Mouse (Mus musculus) heart, embryonic 10.5 days (tissue): ENCODE measurements around the gene Teddm2. TPM values are rescaled to one million over a fixed set of nuclear protein-coding genes. Genes with fewer than 3 reads are reported as not detected.
A peak's percentile ranks its signal among the peaks of the same experiment; 100 is the strongest.
"Not testable (repeated sequence)": the region's sequence is repeated elsewhere in the genome, so short reads cannot be mapped to it uniquely, and the experiment has no call there.

Source experiments
- DNase-seq: peaks from one replicate; pipeline ENCODE4 v3.0.0-alpha.2; 2017; ENCODE audit warnings: low spot score
- H3K27ac ChIP-seq: fragments of 300-500 bp; sonication (generic); 2 replicates; pipeline ENCODE4 v1.5.1; 2016; ENCODE audit warnings: mild to moderate bottlenecking
- H3K27me3 ChIP-seq: fragments of 300-500 bp; sonication (generic); 2 replicates; pipeline ENCODE4 v1.6.1; 2016; ENCODE audit warnings: mild to moderate bottlenecking; ENCODE audit not compliant: poor library complexity, insufficient read depth, severe bottlenecking
- H3K36me3 ChIP-seq: fragments of 300-500 bp; sonication (generic); 2 replicates; pipeline ENCODE4 v1.6.1; 2016; ENCODE audit warnings: mild to moderate bottlenecking, moderate library complexity
- H3K4me1 ChIP-seq: fragments of 300-500 bp; sonication (generic); 2 replicates; pipeline ENCODE4 v1.6.1; 2016; ENCODE audit warnings: mild to moderate bottlenecking
- H3K4me3 ChIP-seq: fragments of 300-500 bp; sonication (generic); 2 replicates; pipeline ENCODE4 v1.5.1; 2016; ENCODE audit warnings: mild to moderate bottlenecking, moderate library complexity
- H3K9me3 ChIP-seq: fragments of 300-500 bp; sonication (generic); 2 replicates; pipeline ENCODE4 v1.6.1; 2016; ENCODE audit warnings: mild to moderate bottlenecking, moderate library complexity
- whole genome bisulfite sequencing: fragments of 180-500 bp; shearing (Covaris S2); methylation state at CpG from one replicate; pipeline ENCODE4 v1.1.7; 2016; 5-methylcytosine and 5-hydroxymethylcytosine counted together
- polyA plus RNA-seq: library from polyadenylated mRNA; unstranded; fragments of >200 nt; fragmentation: Nextera tagmentation; extraction: Ambion mirVana; gene quantifications from 2 replicates; pipeline ENCODE4 v1.2.1, GENCODE M21; 2016

Teddm2 gene
- polyA plus RNA-seq, 1 experiment from 2014 or later: 0.34 TPM

DNA sequence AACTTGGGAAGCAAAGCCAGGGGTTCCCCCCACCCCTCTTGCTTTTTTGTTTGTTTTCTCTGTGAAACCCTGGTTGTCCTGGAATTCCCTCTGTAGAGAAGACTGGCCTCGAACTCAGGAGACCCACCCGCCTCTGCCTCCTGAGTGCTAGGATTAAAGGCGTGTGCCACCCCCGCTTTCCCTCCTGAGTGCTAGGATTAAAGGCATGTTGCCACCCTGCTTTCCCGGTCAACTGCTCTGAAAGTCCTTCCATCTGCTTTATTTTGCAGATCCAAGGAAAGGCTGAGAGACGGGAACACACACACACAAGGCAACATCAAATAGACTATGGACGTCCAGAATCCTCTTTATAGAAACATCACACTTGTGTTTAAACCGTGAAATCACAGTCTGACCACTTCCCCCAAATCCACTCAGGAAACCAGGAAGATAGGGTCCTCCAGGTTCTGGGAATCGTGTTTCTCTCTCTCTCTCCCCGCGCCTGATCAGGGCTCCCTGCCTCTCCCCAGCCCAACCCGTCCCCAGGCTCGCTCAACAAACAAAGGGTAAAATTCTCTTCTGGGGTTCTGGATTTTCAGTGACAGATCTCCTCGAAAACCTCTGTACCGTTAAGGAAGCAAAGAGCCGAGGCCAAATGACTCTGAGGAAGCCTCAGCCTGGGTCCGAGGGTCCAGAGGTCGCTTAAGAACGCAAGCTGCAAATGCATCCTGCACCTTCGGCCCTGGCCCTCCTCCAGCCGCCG lies 868 bp downstream of the Teddm2 start:
- DNase-seq: no peak
- no peaks in the 10 kb centered on the region for H3K9me3 ChIP-seq
- peaks cover 16% of the 10 kb centered on the region for H3K36me3 ChIP-seq
- peaks cover 22% of the 10 kb centered on the region for H3K4me1 ChIP-seq
- peak overlapping the region; percentile 87 for H3K4me3 ChIP-seq
- H3K27ac ChIP-seq: peak overlapping the region; percentile 96
- 17% methylated on average over 22 of the region's 22 CpGs for WGBS
- H3K27me3 ChIP-seq: no peaks in the 10 kb centered on the region

- Histone ChIP-seq H3K9me3 (no peaks in the 10 kb centered on the region), H3K36me3 (no peaks in the 10 kb centered on the region), H3K27me3 (no peaks in the 10 kb centered on the region), H3K27ac (no peak overlapping the region), H3K4me1 (peaks cover 22% of the 10 kb centered on the region), H3K4me3 (no peak overlapping the region)
- 81% methylated on average over 8 of the region's 8 CpGs for WGBS
- no peak for DNase-seq
Observed at GRCm38 (mm10) chr1:153897196-153897595, 2.8 kb downstream of the Teddm2 start.

- DNase-seq: peak; percentile 84
- H3K27ac ChIP-seq: no peak overlapping the region
- no peak overlapping the region for H3K4me3 ChIP-seq
- H3K4me1 ChIP-seq: peaks cover 14% of the 10 kb centered on the region; the same call in 1 of the 2 replicates
- H3K36me3 ChIP-seq: no peaks in the 10 kb centered on the region
- no peaks in the 10 kb centered on the region for H3K9me3 ChIP-seq
- no peaks in the 10 kb centered on the region for H3K27me3 ChIP-seq
- WGBS: 42% methylated on average over 5 of the region's 5 CpGs
Observed at GRCm38 (mm10) chr1:153894979-153895378, 5.0 kb downstream of the Teddm2 start.

- Histone ChIP-seq H3K27ac (no peak overlapping the region), H3K4me1 (peaks cover 14% of the 10 kb centered on the region; the same call in 1 of the 2 replicates), H3K9me3 (no peaks in the 10 kb centered on the region), H3K36me3 (no peaks in the 10 kb centered on the region), H3K27me3 (no peaks in the 10 kb centered on the region), H3K4me3 (no peak overlapping the region)
- WGBS: 56% methylated on average over 8 of the region's 8 CpGs
- DNase-seq: no peak
Observed at GRCm38 (mm10) chr1:153894201-153894893, 5.7 kb downstream of the Teddm2 start.

DNA sequence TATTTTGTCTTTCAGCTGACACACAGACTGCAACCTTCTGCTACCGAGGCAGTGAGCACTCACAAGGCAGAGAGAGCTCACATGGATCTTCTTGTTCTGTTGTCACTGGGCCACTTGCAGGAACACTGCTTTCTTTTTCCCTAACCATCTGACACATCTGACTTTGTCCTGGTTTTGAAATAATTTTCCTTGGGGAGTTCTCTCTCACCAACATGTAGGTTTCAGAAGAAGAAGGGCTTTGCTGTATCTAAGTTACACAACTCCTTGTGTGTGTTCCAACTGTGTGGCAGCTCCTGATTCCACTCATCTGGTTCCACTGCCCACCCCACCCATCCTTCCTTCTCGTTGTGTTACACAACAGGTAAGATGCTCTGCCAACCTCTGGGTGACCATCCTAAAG lies 6.3 kb downstream of the Teddm2 start:
- WGBS: 72% methylated on average over 2 of the region's 2 CpGs
- Histone ChIP-seq H3K4me1 (0 out of 2 replicates have a peak, but pooled peaks cover 8% of the 10 kb centered on the region), H3K27ac (no peak overlapping the region), H3K9me3 (no peaks in the 10 kb centered on the region), H3K27me3 (no peaks in the 10 kb centered on the region), H3K36me3 (no peaks in the 10 kb centered on the region), H3K4me3 (no peak overlapping the region)
- no peak for DNase-seq

GRCm38 (mm10) chr1:153891442-153891841 lies 8.6 kb downstream of the Teddm2 start, which contains the start of gene Teddm1a:
Gene Teddm1a, plus strand, starts transcription at chr1:153891742.
- Histone ChIP-seq H3K36me3 (no peaks in the 10 kb centered on the region), H3K27ac (no peak within 1 kb of the TSS), H3K9me3 (no peaks in the 10 kb centered on the region), H3K4me1 (0 out of 2 replicates have a peak, but pooled peaks cover under 1% of the 10 kb centered on the region), H3K27me3 (no peaks in the 10 kb centered on the region; the same call in 1 of the 2 replicates), H3K4me3 (no peak within 1 kb of the TSS)
- DNase-seq: no peak
- WGBS: 54% methylated on average over 4 of the region's 4 CpGs

DNA sequence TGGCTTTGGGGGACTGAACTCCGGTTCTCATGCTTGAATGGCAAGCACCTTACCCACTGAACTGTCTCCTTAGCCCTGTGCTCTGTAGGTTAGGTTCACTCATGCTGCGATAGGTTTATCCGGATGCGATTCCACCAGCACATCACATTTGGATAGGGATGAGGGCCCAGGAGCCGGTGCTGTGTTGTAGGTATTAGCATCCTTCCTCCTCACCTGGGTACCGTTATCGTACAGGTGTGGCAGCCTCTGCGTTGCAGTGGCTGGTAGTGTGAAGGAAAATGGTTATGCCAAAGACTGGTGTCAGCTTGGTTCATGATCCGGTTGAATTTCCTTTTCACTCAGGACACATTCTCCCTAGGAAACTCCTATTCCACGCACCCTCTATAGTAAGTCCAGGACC lies 9.9 kb downstream of the Teddm2 start:
- no peak overlapping the region for H3K27ac ChIP-seq
- H3K36me3 ChIP-seq: no peaks in the 10 kb centered on the region
- WGBS: 94% methylated on average over 10 of the region's 10 CpGs
- H3K9me3 ChIP-seq: no peaks in the 10 kb centered on the region
- H3K4me3 ChIP-seq: no peak overlapping the region
- DNase-seq: no peak
- no peaks in the 10 kb centered on the region; the same call in 1 of the 2 replicates for H3K27me3 ChIP-seq
- H3K4me1 ChIP-seq: 0 out of 2 replicates have a peak, but pooled peaks cover 5% of the 10 kb centered on the region

- Histone ChIP-seq H3K4me1 (0 out of 2 replicates have a peak, but pooled peaks cover 5% of the 10 kb centered on the region), H3K36me3 (no peaks in the 10 kb centered on the region), H3K27ac (no peak overlapping the region), H3K9me3 (no peaks in the 10 kb centered on the region), H3K27me3 (no peaks in the 10 kb centered on the region; the same call in 1 of the 2 replicates), H3K4me3 (no peak overlapping the region)
- DNase-seq: no peak
- WGBS: 25% methylated on average over 17 of the region's 17 CpGs
Observed at GRCm38 (mm10) chr1:153886024-153886633, 13.9 kb downstream of the Teddm2 start.

DNA sequence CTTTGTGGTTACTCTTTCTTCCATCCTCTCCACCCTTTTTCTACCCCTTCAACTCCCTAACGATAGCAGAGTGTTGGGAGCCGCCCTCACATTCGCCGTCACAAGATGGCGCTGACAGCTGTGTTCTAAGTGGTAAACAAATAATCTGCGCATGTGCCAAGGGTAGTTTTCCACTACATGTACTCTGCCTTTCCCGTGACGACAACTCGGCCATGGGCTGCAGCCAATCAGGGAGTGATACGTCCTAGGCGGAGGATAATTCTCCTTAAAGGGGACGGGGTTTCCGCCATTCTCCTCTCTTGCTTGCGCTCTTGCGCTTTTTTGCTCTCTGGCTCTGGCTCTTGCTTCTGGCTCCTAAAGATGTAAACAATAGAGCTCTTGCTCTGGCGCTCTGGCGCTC lies 19.6 kb downstream of the Teddm2 start:
- not testable (repeated sequence) for H3K27me3 ChIP-seq, H3K4me3 ChIP-seq, H3K36me3 ChIP-seq, H3K9me3 ChIP-seq, H3K4me1 ChIP-seq, H3K27ac ChIP-seq, DNase-seq
- 91% methylated on average over 17 of the region's 17 CpGs for WGBS

- no peak within 1 kb of the TSS for H3K27ac ChIP-seq
- no peaks in the 10 kb centered on the region for H3K4me1 ChIP-seq
- no peaks in the 10 kb centered on the region for H3K36me3 ChIP-seq
- no peak for DNase-seq
- H3K27me3 ChIP-seq: no peaks in the 10 kb centered on the region
- 78% methylated on average over 6 of the region's 6 CpGs for WGBS
- H3K9me3 ChIP-seq: no peaks in the 10 kb centered on the region
- no peak within 1 kb of the TSS for H3K4me3 ChIP-seq
Observed at GRCm38 (mm10) chr1:153874045-153874444, 26.0 kb downstream of the Teddm2 start, which contains the start of gene Teddm1b. Gene Teddm1b, plus strand, starts transcription at chr1:153874345.

GRCm38 (mm10) chr1:153855946-153856345 lies 44.1 kb downstream of the Teddm2 start:
- no peaks in the 10 kb centered on the region for H3K4me1 ChIP-seq
- DNase-seq: no peak
- WGBS: 72% methylated on average over 8 of the region's 8 CpGs
- no peaks in the 10 kb centered on the region for H3K27me3 ChIP-seq
- no peak overlapping the region for H3K4me3 ChIP-seq
- no peaks in the 10 kb centered on the region for H3K36me3 ChIP-seq
- no peaks in the 10 kb centered on the region for H3K9me3 ChIP-seq
- H3K27ac ChIP-seq: no peak overlapping the region

DNA sequence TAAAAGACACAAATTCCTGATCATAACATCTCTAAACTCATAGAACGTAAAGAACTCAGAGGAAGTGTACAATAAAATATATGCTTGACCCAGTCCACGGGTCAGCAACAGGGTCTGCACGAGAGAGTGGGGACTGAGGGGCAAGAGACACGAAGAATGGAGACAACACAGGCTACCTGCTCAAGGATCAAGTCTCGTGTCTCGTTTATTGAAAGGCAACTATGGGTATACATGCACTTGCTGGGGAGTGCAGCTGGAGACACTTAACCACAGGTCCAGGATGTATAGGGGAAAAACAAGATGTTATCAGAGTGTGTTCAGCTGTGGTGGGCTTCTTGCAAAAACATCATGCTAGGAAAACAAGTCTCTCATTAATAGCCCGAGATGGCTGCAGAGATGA lies 47.3 kb downstream of the Teddm2 start:
- H3K27ac ChIP-seq, H3K27me3 ChIP-seq, H3K4me1 ChIP-seq, DNase-seq, H3K36me3 ChIP-seq, H3K9me3 ChIP-seq, H3K4me3 ChIP-seq: not testable (repeated sequence)
- 70% methylated on average over 7 of the region's 7 CpGs for WGBS

- H3K9me3 ChIP-seq: no peaks in the 10 kb centered on the region
- no peak overlapping the region for H3K27ac ChIP-seq
- H3K4me3 ChIP-seq: no peak overlapping the region
- 25% methylated on average over 6 of the region's 6 CpGs for WGBS
- no peaks in the 10 kb centered on the region for H3K36me3 ChIP-seq
- DNase-seq: no peak
- no peaks in the 10 kb centered on the region for H3K27me3 ChIP-seq
- no peaks in the 10 kb centered on the region for H3K4me1 ChIP-seq
Observed at GRCm38 (mm10) chr1:153846867-153847266, 53.2 kb downstream of the Teddm2 start.
